Mouse (Mus musculus) lung, embryonic 16.5 days (tissue): ENCODE measurements around the gene Mvd. TPM values are rescaled to one million over a fixed set of nuclear protein-coding genes. Genes with fewer than 3 reads are reported as not detected.
A peak's percentile ranks its signal among the peaks of the same experiment; 100 is the strongest.

ENCODE experiments used
- ATAC-seq: fragments of 200-750 bp; cut with Nextera tagmentation; 2 replicates; pipeline ENCODE4 v1.8.0; 2017; ENCODE audit warnings: low read depth, mild to moderate bottlenecking, moderate library complexity
- H3K27ac ChIP-seq: fragments of 300-500 bp; sonication (generic); 2 replicates; pipeline ENCODE4 v1.5.1; 2014; ENCODE audit warnings: mild to moderate bottlenecking, control low read depth, low read length
- H3K27me3 ChIP-seq: fragments of 300-500 bp; sonication (generic); 2 replicates; pipeline ENCODE4 v1.6.1; 2014; ENCODE audit warnings: low read depth, low read length, mixed read lengths; ENCODE audit not compliant: control insufficient read depth, insufficient read depth
- H3K36me3 ChIP-seq: fragments of 300-500 bp; sonication (generic); 2 replicates; pipeline ENCODE4 v1.6.1; 2014; ENCODE audit warnings: low read length; ENCODE audit not compliant: control insufficient read depth, insufficient read depth
- H3K4me1 ChIP-seq: fragments of 300-500 bp; sonication (generic); replicated peaks from 2 replicates; pipeline ENCODE4 v1.6.1; 2014; ENCODE audit warnings: low read length, mixed read lengths; ENCODE audit not compliant: control insufficient read depth, insufficient read depth
- H3K4me2 ChIP-seq: fragments of 300-500 bp; sonication (generic); 2 replicates; pipeline ENCODE4 v1.6.1; 2014; ENCODE audit warnings: low read depth, low read length, control low read depth
- H3K4me3 ChIP-seq: fragments of 300-500 bp; sonication (generic); 2 replicates; pipeline ENCODE4 v1.5.1; 2014; ENCODE audit warnings: mild to moderate bottlenecking, low read length, control low read depth
- H3K9ac ChIP-seq: fragments of 300-500 bp; sonication (generic); 2 replicates; pipeline ENCODE4 v1.6.1; 2014; ENCODE audit warnings: low read length, control low read depth
- H3K9me3 ChIP-seq: fragments of 300-500 bp; sonication (generic); 2 replicates; pipeline ENCODE4 v1.6.1; 2016; ENCODE audit warnings: low read length; ENCODE audit not compliant: control insufficient read depth
- WGBS: fragments of 180-500 bp; shearing (Covaris S2); extraction: QIAGEN DNeasy Blood & Tissue Kit; methylation state at CpG from one replicate; pipeline ENCODE4 v1.1.7; 2014; 5-methylcytosine and 5-hydroxymethylcytosine counted together
- polyA plus RNA-seq: library from polyadenylated mRNA; unstranded; fragments of >200 nt; fragmentation: Nextera tagmentation; extraction: Ambion mirVana; gene quantifications from 2 replicates; pipeline ENCODE4 v1.2.1, GENCODE M21; 2015

Gene Mvd
- polyA plus RNA-seq, 1 experiment from 2014 or later: 20.6 TPM

DNA sequence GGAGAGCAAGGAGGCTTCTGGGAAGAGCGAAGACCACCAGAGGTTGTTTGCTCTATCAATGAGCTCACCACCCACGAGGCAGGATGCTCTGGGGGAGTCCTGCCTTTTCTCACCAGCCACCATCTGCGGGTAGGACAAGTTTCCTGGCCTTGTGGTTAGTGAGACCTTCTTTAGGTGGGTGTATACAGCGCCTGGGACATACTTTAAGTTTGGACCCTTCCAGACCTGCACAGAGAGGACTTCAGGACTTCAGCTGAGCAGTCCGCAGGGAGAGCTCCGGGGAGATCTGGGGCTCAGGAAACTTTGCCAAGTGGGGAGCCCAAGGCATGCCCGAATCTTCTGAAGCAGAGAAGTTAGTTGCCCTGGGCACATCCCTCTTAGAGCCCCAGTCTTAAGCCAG, 16.8 kb upstream of the Mvd start:
- Histone ChIP-seq H3K4me2 (peak overlapping the region; percentile 47), H3K27ac (no peak overlapping the region), H3K4me3 (peak overlapping the region; percentile 29), H3K36me3 (no peaks in the 10 kb centered on the region), H3K27me3 (peaks cover 30% of the 10 kb centered on the region), H3K4me1 (peaks cover 16% of the 10 kb centered on the region), H3K9me3 (no peaks in the 10 kb centered on the region), H3K9ac (peak overlapping the region; percentile 8; the same call in 1 of the 2 replicates)
- ATAC-seq: no peak
- 23% methylated on average over 7 of the region's 7 CpGs for WGBS

DNA sequence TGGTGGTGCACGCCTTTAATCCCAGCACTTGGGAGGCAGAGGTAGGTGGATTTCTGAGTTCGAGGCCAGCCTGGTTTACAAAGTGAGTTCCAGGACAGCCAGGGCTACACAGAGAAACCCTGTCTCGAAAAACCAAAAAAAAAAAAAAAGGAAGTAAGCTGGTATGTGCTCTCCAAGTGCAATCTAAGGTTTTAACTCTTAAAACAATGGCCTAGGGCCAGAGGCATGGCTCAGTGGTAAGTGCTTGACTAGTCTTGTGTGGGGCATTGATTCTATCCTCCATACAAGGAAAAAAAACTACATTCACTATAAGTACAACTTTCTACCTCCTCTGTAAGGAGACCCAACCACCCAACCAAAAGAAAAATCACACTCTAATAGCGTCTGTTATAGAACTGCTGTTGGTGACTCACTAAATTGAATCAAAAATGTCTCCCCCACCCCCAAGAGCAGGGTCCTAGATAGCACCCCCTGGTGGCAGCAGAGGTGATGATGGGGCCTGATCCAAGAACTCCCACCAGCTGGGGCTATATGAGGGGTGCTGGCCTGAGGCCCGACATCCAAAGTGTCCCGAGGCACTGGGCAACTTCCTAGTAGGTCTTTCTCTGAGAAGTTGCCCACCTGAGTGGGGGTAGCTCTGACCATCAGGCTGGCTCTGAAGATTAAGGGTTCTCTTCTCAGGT, 16.1 kb upstream of the Mvd start:
- no peaks in the 10 kb centered on the region for H3K36me3 ChIP-seq
- H3K4me2 ChIP-seq: no peak overlapping the region
- no peak overlapping the region for H3K4me3 ChIP-seq
- H3K27me3 ChIP-seq: peaks cover 30% of the 10 kb centered on the region
- no peak overlapping the region for H3K27ac ChIP-seq
- 54% methylated on average over 6 of the region's 6 CpGs for WGBS
- H3K4me1 ChIP-seq: peaks cover 16% of the 10 kb centered on the region
- H3K9ac ChIP-seq: no peak overlapping the region
- ATAC-seq: no peak
- no peaks in the 10 kb centered on the region for H3K9me3 ChIP-seq

DNA sequence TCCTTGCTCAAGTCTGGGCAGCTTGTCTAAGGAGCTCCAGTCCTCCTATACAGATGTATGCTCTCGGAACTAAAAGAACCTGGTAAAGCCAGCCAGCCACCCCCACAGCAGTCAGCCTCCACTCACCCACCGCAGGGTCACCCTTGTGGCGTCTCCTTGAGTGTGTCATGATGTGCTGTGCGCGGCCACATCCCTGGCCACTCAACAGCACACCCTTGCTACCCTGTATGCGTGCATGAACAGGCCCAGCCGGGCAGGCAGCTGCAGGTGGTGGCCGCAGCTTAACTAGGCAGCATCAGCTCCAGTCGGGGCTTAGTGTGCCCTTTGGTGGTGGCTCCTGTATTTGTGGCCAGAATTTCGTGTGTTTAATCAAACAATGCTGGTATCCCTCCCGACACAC, 13.9 kb upstream of the Mvd start:
- H3K36me3 ChIP-seq: no peaks in the 10 kb centered on the region
- no peak overlapping the region for H3K4me3 ChIP-seq
- no peak overlapping the region for H3K9ac ChIP-seq
- peaks cover 30% of the 10 kb centered on the region for H3K27me3 ChIP-seq
- ATAC-seq: no peak
- H3K4me2 ChIP-seq: no peak overlapping the region
- no peak overlapping the region for H3K27ac ChIP-seq
- H3K4me1 ChIP-seq: peaks cover 7% of the 10 kb centered on the region
- WGBS: 62% methylated on average over 11 of the region's 11 CpGs
- H3K9me3 ChIP-seq: no peaks in the 10 kb centered on the region

DNA sequence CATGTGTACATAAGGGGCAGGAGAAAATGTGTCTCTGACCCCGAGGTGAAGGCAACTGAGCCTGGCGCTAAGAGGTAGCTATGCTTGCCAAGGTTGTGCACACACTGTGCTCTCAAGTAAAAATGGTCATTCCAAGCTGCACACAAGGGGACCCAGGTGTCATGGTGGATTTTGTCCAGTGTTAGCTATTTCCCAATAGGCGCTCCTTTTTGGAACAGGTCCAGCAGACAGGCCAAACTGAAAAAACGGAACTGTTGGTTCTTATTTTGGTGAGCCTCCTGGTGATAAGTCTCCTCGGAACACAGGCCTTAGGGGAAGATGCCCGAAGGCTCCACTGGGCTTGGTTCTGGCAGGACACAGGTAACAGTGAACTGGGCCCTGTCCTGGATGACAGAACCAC, 11.2 kb upstream of the Mvd start:
- ATAC-seq: no peak
- no peak overlapping the region for H3K4me2 ChIP-seq
- no peaks in the 10 kb centered on the region for H3K9me3 ChIP-seq
- H3K36me3 ChIP-seq: no peaks in the 10 kb centered on the region
- H3K9ac ChIP-seq: no peak overlapping the region
- peaks cover 5% of the 10 kb centered on the region for H3K27me3 ChIP-seq
- no peak overlapping the region for H3K4me3 ChIP-seq
- WGBS: 73% methylated on average over 6 of the region's 6 CpGs
- no peak overlapping the region for H3K27ac ChIP-seq
- no peaks in the 10 kb centered on the region for H3K4me1 ChIP-seq

- no peak overlapping the region for H3K4me2 ChIP-seq
- H3K36me3 ChIP-seq: no peaks in the 10 kb centered on the region
- no peak overlapping the region for H3K27ac ChIP-seq
- no peak overlapping the region for H3K4me3 ChIP-seq
- H3K27me3 ChIP-seq: peaks cover under 1% of the 10 kb centered on the region; the same call in 1 of the 2 replicates
- no peaks in the 10 kb centered on the region for H3K4me1 ChIP-seq
- ATAC-seq: no peak
- no peak overlapping the region for H3K9ac ChIP-seq
- H3K9me3 ChIP-seq: no peaks in the 10 kb centered on the region
- 82% methylated on average over 10 of the region's 10 CpGs for WGBS
Observed at GRCm38 (mm10) chr8:122452154-122452553, 8.9 kb upstream of the Mvd start.

GRCm38 (mm10) chr8:122451161-122451703, 8.0 kb upstream of the Mvd start:
- H3K9ac ChIP-seq: no peak overlapping the region

DNA sequence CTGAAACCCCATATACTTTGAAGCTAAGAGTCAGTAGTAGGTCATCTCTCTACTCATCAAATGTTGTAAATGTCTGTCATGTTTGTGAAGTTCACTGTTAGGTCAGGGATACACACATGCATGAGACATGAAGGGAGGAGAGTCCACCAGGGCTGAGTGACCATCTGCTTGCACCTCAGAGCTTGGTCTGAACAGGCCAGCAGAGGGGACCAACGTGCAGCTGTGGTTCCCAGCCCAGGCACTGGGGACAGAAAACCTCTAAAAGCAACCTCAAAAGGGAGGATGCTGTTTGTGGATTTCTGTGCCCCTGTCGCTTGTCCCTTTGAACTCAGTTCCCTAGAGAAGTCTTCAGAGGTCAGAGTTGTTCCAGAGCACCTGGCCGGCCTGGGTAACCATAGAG, 2.0 kb upstream of the Mvd start:
- no peak for ATAC-seq
- peak overlapping the region; percentile 75; the same call in 1 of the 2 replicates for H3K4me2 ChIP-seq
- no peak overlapping the region for H3K4me3 ChIP-seq
- no peaks in the 10 kb centered on the region for H3K9me3 ChIP-seq
- no peaks in the 10 kb centered on the region for H3K36me3 ChIP-seq
- H3K27me3 ChIP-seq: no peaks in the 10 kb centered on the region
- no peak overlapping the region for H3K9ac ChIP-seq
- H3K27ac ChIP-seq: peak overlapping the region; percentile 97; the same call in 1 of the 2 replicates
- H3K4me1 ChIP-seq: peaks cover 22% of the 10 kb centered on the region
- 63% methylated on average over 3 of the region's 3 CpGs for WGBS

More at GRCm38 (mm10) chr8:122451161-122451703, 8.0 kb upstream of the Mvd start:
- no peak overlapping the region for H3K4me3 ChIP-seq
- H3K27ac ChIP-seq: no peak overlapping the region
- H3K4me1 ChIP-seq: no peaks in the 10 kb centered on the region
- WGBS: 68% methylated on average over 7 of the region's 7 CpGs
- no peak for ATAC-seq
- H3K36me3 ChIP-seq: no peaks in the 10 kb centered on the region
- H3K9me3 ChIP-seq: no peaks in the 10 kb centered on the region
- no peaks in the 10 kb centered on the region for H3K27me3 ChIP-seq
- H3K4me2 ChIP-seq: no peak overlapping the region

DNA sequence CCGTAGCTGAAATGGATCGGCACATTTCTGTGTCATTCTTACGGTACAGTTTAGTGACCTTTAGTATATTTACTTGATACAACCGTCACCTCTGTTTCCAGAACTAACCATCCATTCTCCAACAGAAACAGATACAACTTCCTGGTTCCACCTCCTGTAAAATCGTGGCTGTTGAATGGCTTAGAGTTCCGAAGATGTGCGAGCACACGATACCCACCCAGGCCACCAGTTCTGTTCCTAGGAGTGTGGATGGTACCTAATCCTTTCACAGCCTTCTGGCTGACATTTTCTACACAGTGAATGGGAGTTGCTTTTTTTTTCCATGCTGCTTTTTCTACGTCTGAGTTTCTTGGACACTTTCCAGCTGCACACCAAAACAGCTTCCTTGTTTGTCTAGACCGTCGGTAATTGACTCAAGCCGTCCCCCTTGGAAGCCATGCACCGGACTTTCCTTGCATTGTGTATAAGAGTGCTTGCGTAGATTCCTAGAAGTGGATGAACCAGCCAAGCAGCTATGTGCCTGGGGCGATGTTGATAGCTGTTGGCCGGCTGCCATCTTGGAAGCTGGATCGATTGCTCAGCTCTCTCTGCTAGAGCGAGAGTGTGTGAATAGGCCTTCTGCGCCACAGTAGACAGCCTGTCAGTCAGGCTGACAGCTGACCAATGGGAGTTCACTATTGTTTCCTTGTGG, 981 bp upstream of the Mvd start:
- Histone ChIP-seq H3K4me2 (peak overlapping the region; percentile 75), H3K27ac (peak overlapping the region; percentile 97), H3K9me3 (no peaks in the 10 kb centered on the region), H3K36me3 (no peaks in the 10 kb centered on the region), H3K4me3 (peak overlapping the region; percentile 80), H3K27me3 (no peaks in the 10 kb centered on the region), H3K9ac (peak overlapping the region; percentile 66), H3K4me1 (peaks cover 22% of the 10 kb centered on the region)
- peak; percentile 73 for ATAC-seq
- under 1% methylated on average over 19 of the region's 19 CpGs for WGBS

- Histone ChIP-seq H3K27me3 (no peaks in the 10 kb centered on the region), H3K4me2 (peak overlapping the region; percentile 99), H3K9ac (peak overlapping the region; percentile 77), H3K4me3 (peak overlapping the region; percentile 80), H3K27ac (peak overlapping the region; percentile 73), H3K36me3 (no peaks in the 10 kb centered on the region), H3K9me3 (no peaks in the 10 kb centered on the region), H3K4me1 (peaks cover 22% of the 10 kb centered on the region)
- no peak for ATAC-seq
- under 1% methylated on average over 12 of the region's 12 CpGs for WGBS
Observed at GRCm38 (mm10) chr8:122442781-122443180, 441 bp downstream of the Mvd start.
